Mouse (Mus musculus) right cerebral cortex, postnatal 25 days (tissue): ENCODE results near the gene Mast3.
A peak's percentile ranks its signal among the peaks of the same experiment; 100 is the strongest.

Experiments
- DNase-seq: peaks from one replicate; pipeline ENCODE4 v3.0.0; 2022

Mast3 gene

GRCm38 (mm10) chr8:70774740-70775139, 30.1 kb downstream of the Mast3 start:
- no peak for DNase-seq

GRCm38 (mm10) chr8:70773833-70774232, 31.0 kb downstream of the Mast3 start:
- peak; percentile 64 for DNase-seq

DNA sequence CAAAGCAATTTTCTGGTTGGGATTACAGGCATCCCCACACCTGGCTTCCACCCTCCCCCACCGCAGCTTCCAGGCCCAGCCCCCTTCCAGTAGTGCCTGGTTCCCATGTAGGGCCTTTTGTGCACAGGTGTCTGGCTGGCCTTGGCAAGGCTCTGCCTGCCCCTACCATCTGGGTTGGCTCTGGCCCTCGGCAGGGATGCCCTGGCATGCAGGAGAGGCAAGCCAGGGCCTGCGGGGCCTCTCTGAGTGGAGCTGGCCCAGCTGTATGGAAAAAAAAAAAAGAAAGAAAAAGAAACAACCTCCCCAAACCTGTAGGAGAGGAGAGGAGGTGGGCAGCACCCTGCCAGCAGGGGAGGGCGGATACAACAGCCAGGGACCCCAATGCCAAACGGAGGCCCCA, 31.4 kb downstream of the Mast3 start:
- DNase-seq, result no peak

- no peak for DNase-seq
Measured at GRCm38 (mm10) chr8:70772890-70773289, 32.0 kb downstream of the Mast3 start.

- no peak for DNase-seq
Measured at GRCm38 (mm10) chr8:70772075-70772474, 32.8 kb downstream of the Mast3 start.

DNA sequence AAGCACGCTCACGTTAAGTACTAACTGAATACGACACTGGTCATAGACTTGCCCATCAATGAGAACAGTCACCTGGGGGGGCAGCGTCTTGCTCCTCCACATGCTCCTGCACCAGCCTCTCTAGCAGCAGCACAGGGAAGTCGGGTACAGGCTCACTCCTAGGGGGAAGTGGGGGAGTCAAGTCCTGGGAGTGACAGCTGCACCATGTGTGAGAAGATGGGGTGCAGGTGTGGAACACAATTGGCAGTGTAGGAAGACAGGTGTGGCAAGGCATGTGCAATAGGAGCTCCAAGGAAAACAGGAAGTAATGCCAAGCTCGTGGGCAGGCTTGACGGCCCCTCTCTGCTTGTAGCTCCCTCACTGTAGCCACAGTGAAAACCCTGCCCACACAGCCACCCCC, 33.6 kb downstream of the Mast3 start:
- DNase-seq, result no peak

GRCm38 (mm10) chr8:70770748-70771147, 34.1 kb downstream of the Mast3 start:
- DNase-seq, result no peak

DNA sequence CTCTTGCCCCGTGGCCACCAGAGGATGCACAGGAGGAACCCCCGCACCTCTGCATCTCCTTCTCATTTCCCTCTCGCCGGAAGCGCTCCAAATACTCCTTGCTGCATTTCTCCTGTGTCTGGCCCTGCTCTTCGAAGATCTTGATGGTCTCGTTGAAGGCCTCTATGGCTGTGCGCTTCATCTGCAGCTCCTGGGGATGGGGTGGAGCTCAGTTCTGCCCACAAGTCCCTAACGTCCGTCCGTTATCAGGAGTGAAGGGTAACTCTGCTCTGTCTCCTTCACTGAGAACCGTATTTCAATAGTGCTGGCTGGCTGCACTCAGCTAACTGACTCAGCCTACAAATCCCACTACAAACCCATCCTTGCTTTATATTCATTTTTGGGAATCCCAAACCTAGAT, 35.0 kb downstream of the Mast3 start:
- no peak for DNase-seq

- peak; percentile 93 for DNase-seq
Measured at GRCm38 (mm10) chr8:70769359-70769758, 35.5 kb downstream of the Mast3 start.

- DNase-seq, result no peak
Measured at GRCm38 (mm10) chr8:70768956-70769355, 35.9 kb downstream of the Mast3 start.

DNA sequence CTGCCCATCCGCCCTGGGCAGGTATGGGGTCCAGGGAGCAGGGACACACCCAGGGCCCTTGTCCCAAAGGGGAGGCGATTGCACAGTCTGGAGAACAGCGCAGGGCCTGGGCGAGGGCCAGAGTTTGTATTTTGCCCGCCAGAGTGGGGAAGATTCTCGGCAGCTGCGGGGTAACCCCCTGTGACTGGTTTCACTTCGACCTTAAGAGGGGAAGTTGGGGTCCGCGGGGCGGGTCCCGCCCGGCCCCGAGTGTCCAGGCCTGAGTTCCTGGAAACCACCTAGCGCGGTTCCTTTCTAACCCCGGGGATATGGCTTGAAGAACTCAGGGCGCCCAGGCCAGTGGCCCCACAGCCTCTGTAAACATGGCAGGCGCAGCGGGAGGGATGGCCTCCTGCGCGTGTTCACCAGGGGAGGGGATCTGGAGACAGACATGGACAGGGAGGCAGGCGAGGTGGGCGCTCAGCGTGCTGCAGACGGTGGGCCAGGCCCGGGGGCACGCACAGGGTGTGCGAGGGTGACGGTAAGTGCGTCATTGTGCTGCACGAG, 36.5 kb downstream of the Mast3 start:
- no peak for DNase-seq

DNA sequence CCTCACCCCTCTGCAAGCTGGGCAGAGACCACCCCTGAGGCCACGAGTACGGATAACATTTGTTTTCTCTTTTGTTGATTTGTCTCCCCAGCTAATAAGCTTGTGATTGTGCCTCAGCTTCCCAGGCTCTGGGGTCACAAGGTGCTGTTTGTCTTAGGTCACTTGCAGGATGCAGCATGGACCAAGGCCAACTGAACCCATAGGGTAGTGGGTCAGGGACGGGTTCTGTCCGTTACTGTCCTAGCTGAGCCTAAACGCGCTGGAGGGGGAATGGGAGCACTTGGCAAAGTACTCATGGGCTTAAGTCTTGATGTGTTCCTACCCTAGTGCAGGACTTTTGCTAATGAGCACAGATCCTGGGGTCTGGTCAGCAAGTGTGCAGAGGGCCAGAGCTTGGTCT, 37.4 kb downstream of the Mast3 start:
- no peak for DNase-seq

DNA sequence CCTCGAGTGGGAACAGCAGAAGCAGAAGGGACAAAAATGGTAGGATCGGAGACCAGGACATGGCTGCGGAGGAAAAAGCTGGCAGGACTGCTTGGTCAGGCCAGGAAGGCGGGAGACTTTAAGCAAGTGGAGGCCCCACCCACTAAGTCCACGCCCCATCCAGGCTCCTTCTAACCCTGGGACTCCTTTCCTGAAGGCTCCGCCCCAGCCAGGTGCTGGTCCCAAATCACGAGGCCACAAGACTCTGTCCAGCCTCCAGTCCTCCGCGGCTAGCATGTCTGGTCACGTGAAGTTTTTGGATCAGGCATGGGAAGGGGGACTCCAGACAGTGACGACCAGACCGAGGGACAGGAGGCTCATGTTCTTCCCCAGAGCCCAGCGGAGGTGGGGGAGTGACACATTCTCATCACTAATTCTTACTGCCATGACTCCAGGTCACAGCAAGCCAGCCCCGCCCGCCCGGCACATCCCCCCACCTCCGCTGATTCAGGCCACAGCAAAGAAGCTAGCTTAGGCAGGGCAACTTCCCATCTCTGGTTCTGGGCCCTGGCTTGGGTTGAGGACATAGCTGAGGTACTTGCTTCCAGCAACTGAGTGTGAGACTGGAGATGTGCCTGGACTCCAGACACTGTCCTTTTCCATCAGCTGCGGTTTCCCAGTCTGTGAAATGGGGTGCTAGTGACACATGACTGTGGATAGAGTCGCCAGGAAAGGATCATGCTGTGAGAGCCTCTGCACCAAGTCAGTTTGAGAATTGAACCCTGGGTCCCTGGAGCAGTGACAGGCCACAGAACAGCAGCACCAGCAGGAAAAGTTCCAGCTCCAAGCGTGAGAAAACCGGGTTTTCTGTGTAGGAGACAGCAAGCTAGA, 38.0 kb downstream of the Mast3 start:
- no peak for DNase-seq

DNA sequence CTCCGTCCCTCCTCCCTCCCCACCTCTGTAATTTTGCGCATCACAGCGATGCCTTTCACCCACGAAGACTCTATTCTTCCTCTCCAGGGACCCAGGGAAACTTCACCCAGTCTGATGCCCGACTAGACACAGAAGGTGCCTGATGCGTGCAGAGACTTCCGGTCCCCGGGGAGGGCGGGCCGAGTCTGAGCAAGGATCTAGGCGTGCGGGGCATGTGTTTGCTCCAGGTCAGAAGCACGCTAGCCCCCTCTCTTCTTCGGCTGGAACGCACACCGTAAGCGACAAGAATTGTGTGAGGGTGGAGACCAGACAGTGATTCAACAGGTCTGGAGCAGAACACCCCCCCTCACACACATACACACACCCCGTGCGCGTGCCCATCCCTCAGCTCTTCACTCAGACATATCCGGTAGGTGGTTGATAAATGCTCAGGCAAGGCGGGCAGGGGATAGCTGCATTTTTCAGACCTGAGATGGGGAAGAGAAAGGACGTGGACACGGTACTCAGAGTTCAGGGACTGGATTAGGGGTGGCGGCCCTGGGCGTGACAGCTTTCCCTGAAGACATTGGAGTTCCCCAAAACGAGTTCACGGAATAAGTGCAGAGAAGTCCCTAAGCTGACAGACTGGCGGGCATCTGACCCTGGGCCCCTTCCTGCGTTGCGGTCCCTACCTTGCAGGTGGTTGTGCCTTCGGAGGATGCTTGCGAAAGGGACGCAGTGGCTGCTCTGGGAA, 38.9 kb downstream of the Mast3 start:
- no peak for DNase-seq

DNA sequence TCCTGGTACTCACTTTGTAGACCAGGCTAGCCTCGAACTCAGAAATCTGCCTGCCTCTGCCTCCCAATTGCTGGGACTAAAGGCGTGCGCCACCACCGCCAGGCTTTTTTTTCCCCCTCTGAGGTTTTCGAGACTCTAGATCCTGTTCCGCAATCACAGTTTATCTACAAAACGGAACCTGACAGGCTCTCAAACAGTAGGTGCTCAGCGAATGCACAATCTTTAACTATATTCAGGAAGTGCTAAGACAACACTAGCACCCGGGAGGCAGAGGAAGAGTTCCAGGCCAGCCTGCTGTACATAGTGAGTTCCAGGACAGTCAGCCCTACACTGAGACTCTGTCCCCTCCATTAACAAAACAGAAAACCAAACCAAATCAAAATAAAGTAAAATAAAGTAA, 39.5 kb downstream of the Mast3 start:
- no peak for DNase-seq

DNA sequence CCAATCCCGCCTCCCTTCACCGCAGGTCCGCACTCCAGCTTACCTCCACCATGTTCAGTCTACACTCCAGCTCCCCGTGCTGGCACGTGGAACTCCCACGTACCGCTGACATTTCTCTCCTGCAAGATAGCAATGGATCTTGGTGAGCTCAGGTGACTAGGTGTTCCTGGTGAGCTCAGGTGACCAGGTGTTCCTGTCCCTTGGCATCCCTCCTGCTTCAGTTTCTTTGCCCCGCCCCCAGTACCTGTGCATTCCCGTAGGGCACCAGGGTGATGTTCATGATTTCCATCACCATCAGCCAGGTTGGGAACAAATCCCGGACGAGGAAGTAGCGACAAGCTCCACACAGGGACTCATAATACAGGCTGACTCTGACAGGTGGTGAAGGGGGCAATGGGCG, 40.2 kb downstream of the Mast3 start:
- DNase-seq, result no peak

GRCm38 (mm10) chr8:70764026-70764425, 40.8 kb downstream of the Mast3 start:
- DNase-seq, result no peak

DNA sequence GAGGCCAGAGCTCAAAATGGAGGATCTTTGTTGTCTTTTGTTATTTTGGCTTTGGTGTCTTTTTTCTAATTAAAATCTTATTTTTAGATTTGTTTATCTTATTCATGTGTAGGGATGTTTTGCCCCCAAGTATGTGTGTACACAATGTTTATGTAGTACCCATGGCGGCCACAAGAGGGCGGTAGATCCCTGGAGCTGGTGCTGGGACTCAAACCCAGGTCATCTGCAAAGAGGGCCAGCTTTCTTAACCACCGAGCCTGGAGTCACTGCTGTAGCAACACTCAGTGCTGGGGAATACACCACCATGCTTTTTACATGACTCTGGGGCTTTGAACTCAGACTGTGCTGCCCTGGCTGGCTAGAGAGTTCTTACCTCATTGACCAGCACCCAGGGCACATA, 41.5 kb downstream of the Mast3 start:
- no peak for DNase-seq

DNA sequence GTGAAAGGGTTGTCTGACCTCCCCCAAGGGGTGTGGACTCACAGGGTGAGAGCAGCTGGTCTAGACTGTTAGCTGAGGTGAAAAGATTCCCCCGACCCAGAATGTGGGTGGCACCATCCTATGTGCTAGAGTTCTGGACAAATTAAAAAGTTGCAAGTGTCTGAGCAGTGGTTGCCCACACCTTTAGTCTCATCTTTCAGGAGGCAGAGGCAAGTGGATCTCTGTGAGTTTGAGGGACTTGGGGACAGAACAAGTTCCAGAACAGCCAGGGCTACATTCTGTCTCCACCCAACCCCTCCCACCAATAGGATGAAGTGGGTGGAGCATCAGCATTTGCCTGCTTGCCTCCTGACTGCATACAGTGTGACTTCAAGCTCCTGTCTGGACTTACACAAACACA, 42.7 kb downstream of the Mast3 start:
- no peak for DNase-seq

- peak; percentile 98 for DNase-seq
Measured at GRCm38 (mm10) chr8:70760775-70761406, 44.0 kb downstream of the Mast3 start, which contains the start of gene Mpv17l2. Gene Mpv17l2, minus strand, starts transcription at chr8:70760946.

GRCm38 (mm10) chr8:70760350-70760749, 44.5 kb downstream of the Mast3 start:
- no peak for DNase-seq

DNA sequence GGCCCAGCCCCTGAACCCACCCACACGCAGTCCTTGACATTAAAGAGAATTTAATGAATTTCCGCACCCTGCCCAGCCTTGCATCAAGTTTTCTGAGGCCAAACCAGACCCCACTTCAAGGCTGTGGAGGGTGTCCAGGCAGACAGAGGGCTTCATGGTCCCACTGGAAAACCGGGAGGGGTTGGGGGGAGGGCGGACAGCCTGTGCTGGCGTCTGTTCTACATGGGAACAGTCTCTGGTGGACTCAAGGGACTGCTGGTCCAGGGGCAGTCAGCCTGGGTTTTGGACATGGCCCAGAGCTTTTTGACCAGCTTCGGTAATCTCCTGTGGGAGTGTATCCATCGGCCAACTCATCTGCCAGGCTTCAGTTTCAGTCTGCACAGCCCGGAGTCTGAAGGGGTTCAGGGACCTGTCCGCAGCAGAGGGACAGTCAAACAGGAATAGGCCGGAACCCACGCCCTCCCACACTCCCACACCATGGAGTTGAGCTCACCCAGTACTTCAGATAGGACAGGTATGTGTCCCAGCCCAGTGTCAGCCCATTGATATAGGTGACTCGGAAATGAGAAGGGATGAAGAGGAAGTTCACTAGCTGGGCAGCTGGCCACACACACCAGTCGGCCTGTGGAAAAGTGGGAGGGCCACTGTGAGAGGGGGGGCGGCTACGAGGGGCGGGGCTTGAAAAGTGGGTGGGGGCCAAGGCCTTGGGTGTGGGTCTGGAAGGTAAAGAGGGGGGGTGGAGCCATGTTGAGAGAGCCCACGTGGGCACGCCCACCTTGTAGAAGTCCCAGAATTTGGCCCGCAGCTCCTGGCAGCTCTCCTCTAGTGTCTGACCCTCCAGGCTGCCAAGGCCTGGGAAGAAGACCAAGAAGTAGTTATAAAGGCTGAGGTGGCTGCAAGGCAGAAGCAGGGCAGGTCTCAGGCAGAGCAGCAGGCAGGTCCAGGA, 46.0 kb downstream of the Mast3 start:
- no peak for DNase-seq

GRCm38 (mm10) chr8:70758308-70758615, 46.6 kb downstream of the Mast3 start:
- no peak for DNase-seq
